Mouse (Mus musculus): ENCODE data around the gene Sardh. TPM values are rescaled to one million over a fixed set of nuclear protein-coding genes. Genes with fewer than 3 reads are reported as not detected.

Gene Sardh
- total and polyA plus RNA-seq, 3 experiments, result 0.13 TPM; not detected in 2

DNA sequence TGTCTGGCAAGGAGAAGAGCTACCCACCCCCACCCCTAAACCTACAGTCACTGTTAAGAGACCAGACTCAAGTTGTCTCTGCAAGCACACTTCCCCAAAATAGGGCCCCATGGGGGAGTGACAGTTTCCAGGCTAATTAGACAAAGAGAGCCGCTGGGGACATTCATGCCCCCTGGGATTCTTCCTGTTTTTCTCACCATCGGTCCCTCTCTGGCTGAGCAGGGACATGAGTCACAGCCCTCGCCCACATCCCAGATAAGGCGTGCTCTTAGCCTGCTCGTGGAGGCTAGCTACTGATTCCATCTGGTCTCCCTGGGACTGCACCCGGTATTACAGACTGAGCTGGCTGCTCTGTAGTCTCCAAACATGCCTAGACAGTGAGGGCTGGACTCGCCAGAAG lies 15.8 kb downstream of the Sardh start:
- DNase-seq (ENCODE audit: extremely low read depth), result peak; percentile 93
- 0 out of 2 replicates have a peak overlapping the region, but pooled peaks have one; percentile 17 for H3K4me2 ChIP-seq (ENCODE audit: insufficient read depth, low read depth, poor library complexity, severe bottlenecking)
- no peaks in the 10 kb centered on the region for H3K79me2 ChIP-seq (replicated peaks; ENCODE audit: control insufficient read depth, extremely low read depth, insufficient read depth, poor library complexity, severe bottlenecking)
- no peaks in the 10 kb centered on the region for H3K36me3 ChIP-seq (replicated peaks in 1 of 2; ENCODE audit: control insufficient read depth in 1 of 2, insufficient read depth in 1 of 2, low read length in 1 of 2)
- peak; percentile 64 for TF ChIP-seq BHLHE40 (IDR thresholded peaks at IDR 0.05; ENCODE audit: low read depth, low read length)
- TF ChIP-seq KAT2A (IDR thresholded peaks at IDR 0.05; ENCODE audit: insufficient replicate concordance, low read length), result peak; percentile 67; the same call in 1 of the 2 replicates
- TF ChIP-seq ETS1 (conservative IDR thresholded peaks at IDR 0.05; ENCODE audit: low read depth, low read length), result peak; percentile 67
- TF ChIP-seq EP300 (IDR thresholded peaks at IDR 0.05; ENCODE audit: low read length), result peak; percentile 78
- peak; percentile 64 for TF ChIP-seq IRF4 (IDR thresholded peaks at IDR 0.05; ENCODE audit: low read depth, low read length)
- peak; percentile 80 for TF ChIP-seq MEF2A (IDR thresholded peaks at IDR 0.05; ENCODE audit: borderline replicate concordance, low read depth, low read length)
- TF ChIP-seq TCF12 (IDR thresholded peaks at IDR 0.05; ENCODE audit: low read depth, low read length), result peak; percentile 44; the same call in 1 of the 2 replicates
- TF ChIP-seq ELF1 (IDR thresholded peaks at IDR 0.05; ENCODE audit: low read depth, low read length), result 0 out of 2 replicates have a peak, but pooled peaks have one; percentile 16
- TF ChIP-seq MAX (IDR thresholded peaks at IDR 0.05; ENCODE audit: low read length), result 0 out of 2 replicates have a peak, but pooled peaks have one; percentile 30
- TF ChIP-seq USF2 (conservative IDR thresholded peaks at IDR 0.05; ENCODE audit: low read depth, low read length), result no peak
- no peak for TF ChIP-seq CHD1 (IDR thresholded peaks at IDR 0.05; ENCODE audit: low read depth, low read length)
- TF ChIP-seq CHD2 (IDR thresholded peaks at IDR 0.05; ENCODE audit: low read length), result peak; percentile 73
- no peak for TF ChIP-seq SIN3A (IDR thresholded peaks at IDR 0.05; ENCODE audit: low read length)
- in situ Hi-C loops (cut with MboI; ENCODE audit: low pct_ligation_motif_present, low pct_unique_long_range_greater_than_20kb, low sequenced_read_pairs) (loop anchor here (5.0 to 25.0 kb wide), 3 partner anchors 155 to 570 kb away; partner anchors contain the start of genes Adamtsl2 and Lcn4), dilution Hi-C loops (cut with MboI; ENCODE audit: extremely low pct_ligation_motif_present, extremely low pct_unique_long_range_greater_than_20kb, low sequenced_read_pairs) (no loop called here)
- peaks cover 25% of the 10 kb centered on the region for H3K27me3 ChIP-seq (replicated peaks)
- peaks cover 14 to 58% of the 10 kb centered on the region in 2 experiments for H3K4me1 ChIP-seq (ENCODE audit: control insufficient read depth in 1 of 2, insufficient read depth in 2 of 2)
- no peaks in the 10 kb centered on the region for H3K9me3 ChIP-seq (replicated peaks; ENCODE audit: low read length)
- H3K27ac ChIP-seq (ENCODE audit: insufficient read depth, low read depth), result no peak overlapping the region
- no peak overlapping the region for H3K9ac ChIP-seq (ENCODE audit: insufficient read depth, low read depth)
- H3K4me3 ChIP-seq (replicated peaks in 1 of 3; ENCODE audit: low read depth in 2 of 3, low read length in 2 of 3, poor library complexity in 1 of 3), result no peak overlapping the region

DNA sequence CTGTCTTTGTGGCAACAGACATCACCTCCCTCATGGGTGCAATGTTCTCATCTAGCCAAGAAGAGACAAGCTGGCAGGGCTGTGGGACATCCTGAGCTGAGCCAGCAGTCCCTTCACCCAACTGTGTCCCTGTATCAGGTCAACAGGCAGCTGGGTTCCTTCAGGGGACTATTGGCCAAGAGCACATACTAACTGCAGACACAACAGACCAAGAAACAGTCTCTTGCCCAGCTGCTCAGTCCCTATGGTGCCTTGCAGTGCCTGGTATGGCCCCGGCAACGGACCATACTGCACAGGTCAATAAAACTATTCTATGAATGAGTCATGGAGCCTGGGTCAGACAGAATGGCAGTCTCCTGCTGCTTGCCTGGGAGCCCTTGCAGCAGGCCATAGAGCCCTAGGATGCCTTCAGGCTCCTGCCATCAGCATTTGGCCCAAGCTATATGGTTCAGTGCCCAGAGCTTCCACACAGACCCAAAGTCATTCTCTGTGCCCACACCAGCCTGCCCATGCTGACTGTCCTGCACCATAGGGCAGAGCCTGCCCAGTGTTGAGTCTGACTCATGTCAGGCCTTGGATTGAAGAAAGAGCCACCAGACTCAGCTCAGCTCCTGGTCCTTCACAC lies 18.5 kb downstream of the Sardh start:
- DNase-seq (ENCODE audit: extremely low read depth), result no peak
- H3K36me3 ChIP-seq (replicated peaks in 1 of 2; ENCODE audit: control insufficient read depth in 1 of 2, insufficient read depth in 1 of 2, low read length in 1 of 2), result no peaks in the 10 kb centered on the region
- TF ChIP-seq BHLHE40 (IDR thresholded peaks at IDR 0.05; ENCODE audit: low read depth, low read length) (no peak), E2F4 (IDR thresholded peaks at IDR 0.05; ENCODE audit: insufficient replicate concordance, low read depth, low read length) (no peak), ZNF384 (IDR thresholded peaks at IDR 0.05; ENCODE audit: low read depth, low read length) (no peak), TBP (conservative IDR thresholded peaks at IDR 0.05; ENCODE audit: low read depth, low read length) (no peak), RAD21 (IDR thresholded peaks at IDR 0.05; ENCODE audit: low read depth, low read length) (no peak), NELFE (IDR thresholded peaks at IDR 0.05; ENCODE audit: low read depth, low read length) (no peak), MYC (IDR thresholded peaks at IDR 0.05; ENCODE audit: low read depth, low read length) (no peak), ETS1 (conservative IDR thresholded peaks at IDR 0.05; ENCODE audit: low read depth, low read length) (no peak)
- H3K4me1 ChIP-seq (ENCODE audit: control insufficient read depth in 1 of 2, insufficient read depth in 2 of 2), result peaks cover 14 to 64% of the 10 kb centered on the region in 2 experiments
- H3K79me2 ChIP-seq (replicated peaks; ENCODE audit: control insufficient read depth, extremely low read depth, insufficient read depth, poor library complexity, severe bottlenecking), result no peaks in the 10 kb centered on the region
- no peaks in the 10 kb centered on the region for H3K9me3 ChIP-seq (replicated peaks; ENCODE audit: low read length)
- H3K27ac ChIP-seq (ENCODE audit: insufficient read depth, low read depth), result no peak overlapping the region
- dilution Hi-C loops (cut with MboI; ENCODE audit: extremely low pct_ligation_motif_present, extremely low pct_unique_long_range_greater_than_20kb, low sequenced_read_pairs) (no loop called here), in situ Hi-C loops (cut with MboI; ENCODE audit: low pct_ligation_motif_present, low pct_unique_long_range_greater_than_20kb, low sequenced_read_pairs) (loop anchor here (5.0 to 25.0 kb wide), 3 partner anchors 152 to 567 kb away; partner anchors contain the start of genes Adamtsl2 and Lcn4)
- H3K4me3 ChIP-seq (replicated peaks in 1 of 3; ENCODE audit: low read depth in 2 of 3, low read length in 2 of 3, poor library complexity in 1 of 3), result no peak overlapping the region
- peaks cover 13% of the 10 kb centered on the region for H3K27me3 ChIP-seq (replicated peaks)
- H3K4me2 ChIP-seq (ENCODE audit: insufficient read depth, low read depth, poor library complexity, severe bottlenecking), result no peak overlapping the region
- no peak overlapping the region for H3K9ac ChIP-seq (ENCODE audit: insufficient read depth, low read depth)
